Mouse (Mus musculus) cerebellum, postnatal 10 days (tissue): ENCODE results near the gene Rnaseh2b.

Experiments used
- DNase-seq, 2 experiments: peaks; one replicate each; pipeline ENCODE4 v3.0.0; 2021; ENCODE audit warnings: mixed read lengths in 2 of 2

Gene Rnaseh2b

DNA sequence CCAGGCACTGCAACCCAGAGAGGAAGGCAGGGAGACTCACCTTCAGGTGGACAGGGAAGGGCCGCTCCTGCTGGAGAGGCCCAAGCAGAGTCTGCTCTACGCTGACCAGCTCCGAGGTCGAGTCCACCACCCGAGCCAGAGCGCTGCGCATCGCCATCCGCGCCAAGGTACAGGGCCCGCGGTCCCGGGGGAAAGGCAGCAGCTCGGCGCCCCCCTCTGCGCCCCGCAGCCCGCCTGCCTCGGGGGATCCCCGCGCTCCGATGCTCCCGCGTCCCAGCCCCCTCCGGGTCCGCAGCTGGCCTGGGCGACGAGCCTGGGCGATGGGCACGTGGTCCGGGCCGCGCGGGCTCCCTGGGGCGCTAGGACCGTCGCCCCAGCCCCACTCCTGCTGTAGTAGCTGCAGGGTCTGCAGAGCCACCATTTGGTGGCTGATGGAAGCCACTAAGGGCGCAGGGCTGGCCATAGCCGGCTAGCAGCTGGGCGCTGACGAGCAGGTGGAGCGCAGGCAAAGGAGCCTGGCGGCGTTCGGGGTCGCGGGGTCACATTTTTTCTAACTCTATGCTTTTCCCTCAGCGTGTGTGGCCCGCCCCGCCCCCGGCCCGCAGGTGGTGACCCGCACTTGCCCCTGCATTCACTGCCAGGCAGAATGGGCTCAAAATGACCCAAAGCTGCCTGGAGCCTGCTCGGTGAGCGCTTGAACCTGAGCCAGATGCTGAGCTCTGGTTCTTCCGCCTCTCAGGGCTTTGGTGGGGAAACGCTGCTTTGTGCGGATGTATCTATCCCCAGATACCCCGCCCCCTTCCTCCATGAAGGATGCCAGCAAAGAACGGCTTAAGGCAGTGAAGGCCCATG lies at the start of gene Rnaseh2b, which contains the start of gene Dleu7:
Rnaseh2b (plus strand) TSS at position 102 of the 852 bp plus-strand sequence.
Dleu7 (minus strand) TSS at position 560 of the 852 bp plus-strand sequence.
- peak; percentile 69 to 72 for DNase-seq

- no peak for DNase-seq
Measured at GRCm38 (mm10) chr14:62243530-62243929, 48.9 kb upstream of the Rnaseh2b start.

DNA sequence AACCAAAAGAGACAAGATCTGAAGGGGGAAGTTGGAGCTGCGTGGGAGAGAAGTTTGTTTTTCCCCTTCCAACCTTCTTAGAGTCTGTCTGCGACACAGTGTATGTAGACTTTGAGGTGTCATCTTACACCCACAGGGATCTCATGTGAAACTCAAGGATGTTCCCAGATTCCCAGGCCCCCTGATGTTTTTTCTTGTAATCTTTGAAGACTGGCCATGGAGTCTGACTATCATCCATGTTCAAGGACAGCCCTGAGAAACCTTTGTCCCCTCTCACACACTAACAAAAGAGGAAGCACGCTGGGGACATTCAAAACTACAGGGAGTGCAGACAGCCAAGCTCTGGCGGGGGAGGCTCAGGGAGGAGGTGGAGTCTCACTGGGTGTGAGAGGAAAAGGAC lies 46.8 kb upstream of the Rnaseh2b start:
- no peak for DNase-seq

DNA sequence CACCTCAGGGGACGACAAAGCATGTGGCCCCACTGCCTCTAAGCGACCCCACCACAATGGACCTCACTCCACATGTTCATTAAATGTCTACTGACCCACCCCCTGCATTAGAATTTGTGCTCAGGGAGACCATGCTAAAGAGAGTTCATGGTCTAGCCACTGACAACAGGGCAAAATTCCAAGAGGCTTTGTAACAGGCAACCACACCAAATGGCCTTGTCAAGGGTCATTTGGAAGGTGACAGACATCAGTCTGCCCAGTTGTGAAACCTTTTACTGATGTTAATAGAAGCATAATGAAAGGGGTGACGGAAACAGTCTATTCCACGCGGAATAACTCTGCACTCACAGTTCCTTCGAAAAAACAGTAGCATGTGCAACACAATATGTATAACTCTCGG lies 44.0 kb upstream of the Rnaseh2b start:
- DNase-seq, result no peak

- peak in 1 of 2 experiments; percentile 10 for DNase-seq
Measured at GRCm38 (mm10) chr14:62248796-62249195, 43.6 kb upstream of the Rnaseh2b start.

DNA sequence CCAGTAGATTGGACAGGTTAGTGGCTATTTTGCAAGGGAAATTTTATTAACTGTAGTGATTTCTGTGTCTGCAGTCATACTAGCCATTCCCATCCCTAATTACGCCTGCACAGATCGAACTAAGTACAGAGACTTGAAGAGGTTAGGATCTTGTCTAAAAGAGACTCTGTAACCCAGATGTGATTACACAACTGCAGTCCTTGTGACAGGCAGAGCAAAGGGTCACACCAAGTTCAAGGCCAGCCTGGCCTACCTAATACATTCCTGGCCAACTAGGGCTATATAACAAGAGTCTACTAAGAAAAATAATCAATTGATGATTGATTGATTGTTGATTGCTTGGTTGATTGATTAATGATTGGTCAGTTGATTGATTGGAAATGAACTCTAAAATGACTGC lies 43.1 kb upstream of the Rnaseh2b start:
- no peak for DNase-seq

DNA sequence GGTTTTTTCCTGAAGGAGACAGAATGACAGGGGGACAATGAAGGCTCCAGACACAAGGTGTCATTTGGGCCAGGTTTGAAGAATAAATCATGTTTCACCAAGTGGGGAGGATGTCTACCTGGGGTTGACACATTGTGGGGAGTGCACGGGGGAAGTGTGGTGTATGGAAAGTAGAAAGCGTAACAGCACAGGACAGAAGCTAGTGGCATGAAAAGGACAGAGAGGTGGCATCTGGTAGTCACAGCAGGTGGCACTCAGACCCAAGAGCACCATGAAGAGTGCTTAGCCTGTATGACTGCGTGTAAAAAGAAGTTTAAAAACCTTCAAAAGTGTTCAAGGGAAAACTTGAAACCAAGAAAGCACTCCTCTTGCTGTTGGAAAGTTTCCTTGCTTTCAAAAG lies 42.3 kb upstream of the Rnaseh2b start:
- peak in 1 of 2 experiments; percentile 52 for DNase-seq

DNA sequence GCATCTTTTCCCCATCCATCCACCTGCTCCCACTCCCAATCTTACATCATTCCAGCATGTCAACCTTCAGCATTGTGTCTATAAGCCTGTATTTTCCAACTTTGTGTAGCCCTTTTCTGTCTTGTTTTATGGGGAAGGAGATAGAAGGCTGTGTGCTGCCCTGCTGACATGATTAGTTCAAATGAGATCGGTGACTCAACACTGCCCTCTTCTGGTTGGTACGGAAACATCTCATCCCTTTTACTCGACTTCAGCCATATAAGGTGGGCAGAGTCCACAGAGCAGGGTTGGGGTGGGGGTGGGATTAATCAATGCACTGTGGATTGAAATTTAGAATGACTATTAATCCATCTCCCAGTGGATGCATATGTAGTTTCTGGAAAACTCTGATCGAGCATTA lies 40.4 kb upstream of the Rnaseh2b start:
- peak; percentile 77 to 86 for DNase-seq

DNA sequence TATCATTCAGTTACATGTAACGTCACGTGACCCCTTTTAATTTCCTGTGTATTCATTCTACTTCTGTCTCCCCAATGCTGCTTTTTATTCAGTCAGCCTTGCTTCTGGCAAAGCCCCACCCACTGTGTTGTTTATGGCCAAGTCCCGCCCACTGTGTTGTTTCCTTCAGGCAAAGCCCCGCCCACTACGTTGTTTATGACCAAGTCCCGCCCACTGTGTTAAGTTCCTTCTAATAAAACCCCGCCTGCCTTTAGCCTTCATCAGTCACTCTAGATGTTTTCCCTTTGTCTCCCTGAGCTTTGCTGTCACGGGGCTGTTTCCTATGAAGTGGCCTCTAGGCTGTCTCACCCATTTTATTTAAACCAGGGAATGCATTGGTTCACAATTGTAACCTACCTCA lies 38.0 kb upstream of the Rnaseh2b start:
- no peak for DNase-seq

GRCm38 (mm10) chr14:62256066-62256465 lies 36.3 kb upstream of the Rnaseh2b start:
- no peak for DNase-seq

GRCm38 (mm10) chr14:62258125-62258524 lies 34.3 kb upstream of the Rnaseh2b start:
- no peak for DNase-seq

- DNase-seq, result peak in 1 of 2 experiments; percentile 13
Measured at GRCm38 (mm10) chr14:62258978-62259536, 33.3 kb upstream of the Rnaseh2b start.

GRCm38 (mm10) chr14:62270698-62271396 lies 21.5 kb upstream of the Rnaseh2b start:
- DNase-seq, result no peak

GRCm38 (mm10) chr14:62273604-62274003 lies 18.8 kb upstream of the Rnaseh2b start:
- DNase-seq, result no peak

DNA sequence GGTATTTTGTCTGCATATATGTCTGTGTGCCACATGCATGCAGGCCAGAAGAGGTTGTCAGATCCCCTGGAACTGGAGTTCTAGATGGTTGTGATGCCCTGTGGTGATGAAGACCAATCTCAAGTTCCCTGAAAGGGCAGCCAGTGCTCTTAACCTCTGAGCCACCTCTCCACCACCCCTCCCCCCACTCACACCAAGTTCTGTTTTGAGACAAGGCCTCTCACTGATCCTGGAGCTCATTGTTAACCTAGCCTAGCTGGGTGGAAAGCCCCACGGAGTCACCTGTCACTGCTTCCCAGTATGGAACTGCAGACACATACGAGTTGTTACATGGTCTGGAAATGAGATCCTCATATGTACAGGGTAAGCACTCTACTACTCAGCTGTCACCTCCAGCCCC lies 9.4 kb upstream of the Rnaseh2b start:
- DNase-seq, result no peak

DNA sequence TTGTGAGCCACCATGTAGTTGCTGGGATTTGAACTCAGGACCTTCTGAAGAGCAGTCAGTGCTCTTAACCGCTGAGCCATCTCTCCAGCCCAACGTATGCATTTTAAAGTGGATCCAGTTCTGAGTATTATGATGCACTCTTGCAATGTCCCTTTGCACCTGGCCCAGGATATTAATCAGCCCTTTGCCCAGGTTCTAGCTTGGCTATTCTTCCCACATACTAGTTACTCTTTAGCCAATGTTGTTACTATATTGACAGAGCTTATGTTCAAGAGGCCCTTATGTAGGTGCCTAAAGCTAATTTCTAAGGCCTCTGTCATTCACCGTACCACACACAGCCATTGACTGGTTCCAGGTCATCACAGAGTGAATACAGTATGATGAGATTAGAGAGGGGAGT lies 3.7 kb upstream of the Rnaseh2b start:
- DNase-seq, result no peak

GRCm38 (mm10) chr14:62291406-62291987 lies 892 bp upstream of the Rnaseh2b start:
- DNase-seq, result no peak

- no peak for DNase-seq
Measured at GRCm38 (mm10) chr14:62292166-62292487, 262 bp upstream of the Rnaseh2b start.

DNA sequence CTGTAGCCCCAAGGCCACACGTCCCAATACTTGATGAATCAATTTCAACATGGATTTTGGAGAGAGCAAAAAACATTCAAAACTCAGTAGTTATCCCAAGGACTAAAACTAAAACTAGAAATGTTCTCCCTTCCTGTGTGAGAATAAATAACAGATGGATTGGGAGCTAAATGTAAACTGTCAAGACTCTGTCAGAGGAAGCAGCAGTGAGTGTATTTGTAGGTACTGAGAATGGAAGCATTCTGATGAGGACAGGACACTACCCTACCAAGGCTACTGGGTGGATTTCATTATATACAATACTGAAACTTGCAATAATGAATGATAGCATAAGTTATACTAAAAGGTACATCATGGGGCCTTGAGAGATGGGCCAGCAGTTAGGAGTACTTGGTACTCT lies 6.4 kb downstream of the Rnaseh2b start:
- no peak for DNase-seq

DNA sequence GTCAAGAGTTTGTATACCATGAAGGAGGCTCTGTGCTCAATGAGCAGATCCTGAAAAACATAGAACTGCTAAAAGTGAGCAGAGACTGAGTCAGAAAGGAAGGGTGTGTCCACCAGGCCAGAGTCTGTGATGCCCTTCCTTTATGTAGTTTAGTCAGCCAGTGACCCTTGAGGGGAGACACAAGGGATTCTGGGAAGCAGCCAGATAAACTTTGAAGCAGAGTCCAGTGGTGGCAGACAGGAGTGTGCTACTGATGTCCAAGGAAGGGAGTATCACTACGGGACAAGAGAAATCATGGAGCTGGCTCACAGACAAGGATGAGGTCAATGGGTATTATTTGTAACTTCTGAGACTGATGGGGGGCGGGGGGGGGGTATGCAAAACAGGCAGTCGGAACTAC lies 7.6 kb downstream of the Rnaseh2b start:
- no peak for DNase-seq

- peak; percentile 11 to 31 for DNase-seq
Measured at GRCm38 (mm10) chr14:62307555-62307954, 15.2 kb downstream of the Rnaseh2b start.

DNA sequence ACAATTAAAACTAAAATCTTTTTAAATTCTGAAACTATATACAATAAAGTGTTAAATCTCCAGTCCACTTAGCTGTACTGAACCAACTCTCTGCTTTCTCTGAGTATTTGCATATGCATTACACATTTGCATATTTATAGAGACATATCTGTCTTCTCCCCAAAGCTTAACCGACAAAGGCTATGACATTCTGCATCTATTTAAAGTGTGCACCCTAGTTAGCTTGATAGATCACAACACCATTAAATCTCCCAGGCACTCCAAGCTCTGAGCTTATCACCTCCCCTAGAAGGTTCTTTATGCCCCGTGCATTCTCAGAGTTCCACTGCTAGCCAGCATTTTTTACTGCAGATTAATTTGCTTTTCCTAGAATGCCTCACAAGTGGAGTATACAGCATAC lies 16.6 kb downstream of the Rnaseh2b start:
- DNase-seq, result no peak

DNA sequence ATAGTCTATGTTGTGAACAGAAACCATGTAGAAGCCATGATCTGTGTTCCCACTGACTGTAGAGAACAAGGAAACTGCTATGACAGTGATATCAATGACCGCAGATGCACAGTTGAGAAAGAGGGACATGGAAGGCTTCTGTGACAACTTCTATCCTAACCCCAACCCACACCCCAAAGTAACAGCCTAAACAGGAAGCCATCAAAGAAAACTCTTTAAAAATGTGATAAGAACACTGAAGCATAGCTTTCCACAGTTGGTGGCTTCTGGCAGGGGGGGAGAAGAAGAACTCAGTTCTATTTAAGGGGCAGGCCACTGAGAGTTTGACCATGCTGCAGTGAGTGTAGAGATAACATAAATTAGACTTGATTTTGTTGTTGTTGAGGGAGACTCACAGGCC lies 19.3 kb downstream of the Rnaseh2b start:
- DNase-seq, result no peak
